Mouse (Mus musculus): ENCODE data around the gene Scly.

Scly gene

DNA sequence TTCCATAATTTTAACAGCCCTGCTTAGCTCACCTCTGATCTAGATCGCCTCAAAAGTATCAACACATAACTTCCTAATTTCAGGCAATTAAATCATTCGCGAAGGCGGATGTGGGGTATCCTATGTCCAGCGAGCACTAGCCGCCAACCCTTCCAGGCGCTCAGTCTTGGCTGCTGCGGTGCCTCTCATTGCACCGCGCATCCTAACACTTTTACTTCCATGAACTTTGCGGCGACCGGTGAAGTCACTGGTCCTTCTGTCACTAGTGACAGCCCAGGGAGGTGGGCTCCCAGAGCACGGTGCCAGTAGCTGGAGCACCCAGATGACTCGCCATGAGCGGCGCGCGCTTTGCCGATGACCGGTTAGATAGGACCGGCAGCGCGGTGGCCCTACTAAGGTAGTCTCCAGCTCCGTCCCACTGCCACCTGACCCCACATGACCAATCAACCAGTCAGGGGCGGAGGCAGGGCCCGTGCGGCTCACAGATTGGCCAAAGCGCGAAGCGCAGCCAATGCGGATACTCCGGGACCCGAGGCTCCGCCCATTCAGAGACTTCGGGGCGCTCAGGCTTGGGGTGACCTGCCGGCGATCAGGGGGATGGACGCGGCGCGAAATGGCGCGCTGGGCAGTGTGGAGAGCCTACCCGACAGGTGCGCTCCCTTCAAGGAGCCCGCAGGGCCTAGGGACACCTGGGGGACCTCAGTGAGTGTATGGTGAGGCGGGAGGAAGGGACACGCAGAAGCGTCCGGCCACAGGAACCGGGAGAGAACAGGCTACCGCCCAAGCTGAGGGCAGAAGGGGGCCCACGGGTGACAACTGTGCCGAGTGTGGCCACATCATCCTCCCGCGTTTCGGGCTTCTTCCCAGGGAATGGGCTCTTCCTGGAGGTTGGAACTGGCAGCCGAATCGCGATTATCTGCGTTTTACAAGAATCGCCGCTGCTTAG lies at the start of gene Scly:
Gene Scly (plus strand): TSS at position 540 of the 946 bp plus-strand sequence.
- in situ Hi-C loops (cut with MboI, MseI), result no loop called here

DNA sequence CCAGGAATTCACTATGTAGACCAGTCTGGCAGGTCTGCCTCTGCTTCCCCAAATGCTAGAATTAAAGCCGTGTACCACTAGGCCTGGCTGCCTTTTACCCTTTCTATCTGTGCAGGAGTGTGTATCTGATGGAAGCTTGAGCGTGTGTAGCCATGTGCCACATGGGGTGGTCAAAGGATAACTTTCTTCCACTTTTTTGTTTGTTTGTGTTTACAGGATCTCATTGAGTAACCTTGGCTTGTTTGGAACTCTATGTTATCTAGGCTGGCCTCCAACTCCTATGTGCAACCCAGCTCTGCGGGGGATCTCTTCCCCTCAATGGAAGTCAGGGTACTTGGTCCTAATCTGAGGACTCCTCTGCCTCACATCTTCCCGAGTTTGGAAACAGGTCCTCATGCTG lies 49.2 kb upstream of the Scly start:
- in situ Hi-C loops (cut with MboI, MseI), result no loop called here

DNA sequence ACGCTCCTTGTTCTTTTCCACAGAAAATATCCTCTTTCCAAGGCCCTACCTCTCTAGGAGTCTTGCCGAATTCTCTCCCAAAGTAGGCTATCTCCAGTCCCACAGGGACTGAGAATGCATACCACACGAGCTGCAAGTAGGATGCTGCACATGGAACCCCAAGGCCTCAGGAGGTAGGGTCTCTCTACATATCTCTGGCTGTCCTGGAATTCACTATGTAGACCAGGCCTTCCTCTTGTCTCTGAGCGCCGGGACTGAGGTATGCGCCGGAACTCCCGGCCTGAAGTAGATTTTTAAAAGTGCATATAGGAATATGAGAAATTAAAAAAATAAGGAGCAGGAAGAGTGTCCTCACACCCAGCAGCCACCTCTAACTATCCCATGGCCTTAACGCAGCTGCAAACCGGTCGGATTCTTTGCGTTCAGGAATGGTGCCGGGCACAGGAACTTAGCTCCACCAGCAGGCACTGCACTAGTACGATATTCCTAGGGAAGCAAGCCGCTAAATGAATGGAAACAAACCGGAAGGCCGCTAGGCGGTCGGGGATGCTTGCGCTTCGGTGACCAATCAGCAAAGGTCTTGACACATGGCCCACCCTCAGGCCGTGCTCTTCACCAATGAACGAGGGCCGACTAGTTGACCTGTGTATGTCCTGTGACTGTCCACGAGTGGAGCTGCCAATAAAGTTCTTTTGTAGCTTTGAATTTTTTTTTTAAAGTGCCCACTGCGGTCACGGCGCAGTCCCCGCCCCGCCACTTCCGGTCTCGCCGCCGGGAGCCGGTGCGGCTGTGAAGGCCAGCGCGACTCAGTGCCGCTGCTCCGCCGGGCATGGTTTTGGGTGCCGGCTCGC lies 48.3 kb upstream of the Scly start, which contains the start of gene Ube2f:
Gene Ube2f (plus strand): TSS at position 741 of the 851 bp plus-strand sequence.
- in situ Hi-C loops (cut with MboI, MseI), result no loop called here

DNA sequence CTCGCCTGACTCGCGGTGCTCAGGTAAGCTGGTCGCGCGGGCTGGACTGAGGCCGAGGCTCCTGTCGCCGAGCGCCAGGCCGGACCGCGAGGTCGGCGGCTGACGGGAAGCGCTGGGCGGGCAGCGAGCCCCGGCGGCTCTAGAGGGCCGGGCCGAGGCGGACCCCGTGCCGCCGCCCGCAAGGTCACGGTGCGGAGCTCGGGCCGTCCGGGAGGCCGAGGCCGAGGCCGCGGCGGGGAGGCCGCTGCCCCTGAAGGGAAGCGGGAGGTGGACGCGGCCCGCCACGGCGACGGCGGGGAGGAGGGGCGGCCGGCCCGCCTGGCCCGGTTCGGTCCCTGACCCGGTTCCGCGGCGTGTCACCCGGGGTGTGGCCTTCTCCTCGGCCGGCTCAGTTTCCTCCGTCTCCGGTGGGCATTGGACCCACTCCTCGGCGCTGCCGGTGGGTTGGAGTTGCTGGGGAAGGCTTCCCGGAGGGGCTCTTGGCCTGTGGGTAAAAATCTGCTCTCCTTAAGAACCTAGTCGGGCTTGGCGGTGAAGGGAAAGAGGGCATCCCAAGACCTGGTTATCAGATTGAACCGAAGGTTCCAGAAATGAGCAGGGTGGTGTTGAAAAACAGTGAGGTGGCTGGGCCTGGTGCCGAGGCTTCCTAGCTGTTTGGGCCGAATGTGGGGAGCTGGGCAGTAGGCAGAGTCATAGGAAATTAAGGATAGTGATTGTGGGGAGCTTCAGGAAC lies 47.6 kb upstream of the Scly start:
- in situ Hi-C loops (cut with MboI, MseI), result no loop called here

DNA sequence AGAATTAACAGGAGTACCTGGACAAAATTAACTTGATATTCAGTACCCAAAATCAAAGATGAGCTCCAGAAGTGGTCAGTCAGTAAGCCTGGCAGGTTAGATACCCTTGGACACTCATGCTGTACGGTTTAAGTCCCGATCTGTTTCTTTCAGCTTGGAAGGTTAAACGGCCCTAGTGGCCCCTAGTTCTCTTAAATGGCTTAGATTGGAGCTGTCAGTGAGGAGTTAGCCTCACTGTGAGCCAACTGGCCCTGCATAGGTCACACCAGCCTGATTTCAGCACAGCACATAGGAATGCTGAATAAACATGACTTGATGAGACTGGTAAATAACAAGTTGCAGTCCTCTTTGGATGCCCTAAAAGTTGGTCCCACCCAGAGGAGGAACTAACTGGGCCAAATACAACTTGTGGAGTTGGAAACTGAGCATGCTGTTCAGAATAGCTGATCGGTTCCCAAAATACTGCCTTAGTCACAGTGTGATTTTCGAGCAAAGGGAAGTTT lies 46.9 kb upstream of the Scly start:
- in situ Hi-C loops (cut with MboI, MseI), result no loop called here

DNA sequence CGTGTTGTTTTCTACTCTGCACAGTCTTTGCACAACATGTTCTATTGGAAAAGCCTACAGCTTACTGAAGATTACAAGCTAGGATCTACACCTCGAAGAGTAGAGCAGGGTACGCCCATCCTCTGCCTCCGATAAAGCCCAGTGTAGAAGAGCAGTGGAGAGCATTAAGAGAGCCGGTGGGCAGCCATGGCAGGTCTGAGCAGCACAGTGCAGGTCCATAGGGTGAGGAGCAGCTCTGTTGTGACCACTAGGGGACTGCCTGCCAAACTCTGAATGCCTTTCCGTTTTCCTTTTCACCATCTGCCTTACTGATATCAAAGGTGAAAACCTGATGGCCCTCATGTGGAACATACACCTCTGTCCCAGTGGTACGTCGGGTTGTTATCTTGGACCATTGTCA lies 46.2 kb upstream of the Scly start:
- in situ Hi-C loops (cut with MboI, MseI), result no loop called here

DNA sequence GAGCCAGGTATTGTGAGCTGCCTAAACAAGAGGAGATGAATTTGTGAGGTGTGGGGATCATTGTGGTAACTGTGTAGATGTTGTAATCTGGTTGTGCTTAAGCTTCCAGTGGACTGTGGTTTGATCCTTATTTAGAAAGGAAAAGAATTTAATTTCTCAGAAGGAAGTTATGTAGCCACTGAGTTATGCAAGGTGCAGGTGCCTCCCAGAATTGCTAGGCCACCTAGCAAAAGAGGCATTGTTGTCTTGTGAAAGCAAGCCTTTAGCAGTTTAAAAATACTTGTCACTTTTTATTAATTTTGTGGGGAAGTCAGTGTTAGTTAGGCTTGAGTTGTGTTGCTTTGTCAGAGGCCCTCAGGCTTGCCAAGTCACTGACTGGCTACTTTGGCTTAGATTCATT lies 40.2 kb upstream of the Scly start:
- in situ Hi-C loops (cut with MboI, MseI), result no loop called here

DNA sequence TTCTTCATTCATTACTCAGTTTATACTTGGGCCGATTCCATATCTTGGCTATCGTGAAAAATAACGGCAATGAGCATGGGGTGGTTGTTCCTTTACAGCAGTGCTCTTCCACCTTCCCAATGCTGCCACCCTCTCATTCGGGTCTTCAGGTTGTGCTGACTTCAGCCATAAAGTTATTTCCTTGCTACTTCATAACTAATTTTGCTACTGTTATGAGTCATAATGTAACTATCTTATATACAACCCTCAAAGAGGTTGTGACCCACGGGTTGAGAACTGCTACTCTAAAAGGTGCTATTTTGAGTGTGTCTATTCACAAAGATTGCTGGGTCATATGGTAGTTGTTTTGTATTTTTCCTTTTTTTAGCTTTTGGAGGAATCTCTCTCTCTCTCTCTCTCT lies 38.3 kb upstream of the Scly start:
- in situ Hi-C loops (cut with MboI, MseI), result no loop called here

DNA sequence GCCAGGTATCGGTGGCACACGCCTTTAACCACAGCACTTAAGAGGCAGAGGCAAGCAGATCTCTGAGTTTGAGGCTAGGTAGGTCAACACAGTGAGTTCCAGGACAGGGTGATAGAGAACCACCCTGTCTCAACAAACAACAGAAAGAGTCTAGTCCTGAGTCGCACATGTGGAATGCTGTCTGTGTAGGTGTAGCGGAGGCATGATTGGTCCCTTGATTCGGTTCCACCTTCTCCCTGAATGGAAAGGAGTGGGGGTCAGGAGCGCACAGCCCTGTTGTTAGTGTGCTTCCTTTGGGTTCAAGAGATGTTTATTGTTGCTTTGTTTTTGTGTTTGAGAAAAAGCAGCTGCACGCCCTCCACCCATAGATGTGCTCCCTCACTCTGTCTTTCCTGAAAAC lies 35.6 kb upstream of the Scly start:
- in situ Hi-C loops (cut with MboI, MseI), result no loop called here

DNA sequence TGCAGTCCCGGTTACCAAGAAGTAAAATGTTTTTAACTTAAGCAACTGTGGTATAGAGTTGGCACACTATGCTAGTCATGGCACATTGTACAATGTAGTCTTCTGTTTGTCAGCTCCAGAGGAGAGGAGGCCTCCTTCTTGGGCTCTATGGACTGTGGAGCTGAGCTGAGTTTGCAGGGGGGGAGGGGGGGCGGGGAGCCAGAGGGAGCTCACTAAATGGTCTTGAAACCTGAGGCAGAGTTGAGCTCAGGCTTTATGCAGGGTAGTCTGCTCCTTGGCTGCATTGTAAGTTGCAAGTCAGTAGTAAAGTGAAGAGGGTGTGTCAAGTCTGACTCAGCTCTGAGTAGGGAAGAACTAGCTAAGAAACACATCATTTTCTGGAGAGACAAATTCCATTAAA lies 25.9 kb upstream of the Scly start:
- in situ Hi-C loops (cut with MboI, MseI), result no loop called here

DNA sequence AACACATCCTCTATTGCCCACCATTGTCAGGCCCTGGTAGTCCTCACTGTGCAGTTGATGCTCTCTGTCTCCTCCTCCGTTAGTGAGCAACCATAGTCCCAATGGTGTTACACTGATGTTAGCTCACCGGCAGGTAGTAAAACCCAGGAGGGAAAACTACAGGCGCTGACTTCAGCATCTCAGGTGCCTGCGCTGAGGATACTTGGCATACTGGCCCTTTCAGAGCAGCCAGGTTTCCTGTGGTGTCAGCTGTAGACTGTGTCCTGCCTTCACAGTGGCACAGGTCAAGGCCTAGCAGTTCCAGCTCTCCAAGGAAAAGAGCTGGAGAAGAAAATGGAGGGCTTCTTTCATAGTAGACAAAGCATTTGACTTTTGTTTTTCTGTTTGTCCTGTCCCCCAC lies 21.6 kb upstream of the Scly start:
- in situ Hi-C loops (cut with MboI, MseI), result no loop called here

DNA sequence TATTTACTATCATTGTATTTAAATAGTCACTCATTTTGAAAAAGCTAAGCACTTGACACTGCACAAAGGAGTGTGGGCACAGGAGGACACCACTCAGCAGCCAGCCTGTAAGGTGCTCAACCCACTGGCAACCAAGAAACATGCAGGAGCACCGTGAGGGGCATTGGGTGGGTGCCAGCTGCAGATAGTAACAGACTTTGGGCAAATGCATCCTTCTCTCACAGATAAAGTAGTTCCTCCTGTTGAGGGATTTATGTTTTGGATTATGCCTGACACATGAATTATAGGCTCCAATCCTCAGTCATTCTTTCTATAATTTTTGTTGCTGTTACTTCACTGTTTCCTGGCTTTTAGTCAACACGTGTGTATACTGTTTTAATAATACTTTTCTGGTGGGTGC lies 20.7 kb upstream of the Scly start:
- in situ Hi-C loops (cut with MboI, MseI), result no loop called here

DNA sequence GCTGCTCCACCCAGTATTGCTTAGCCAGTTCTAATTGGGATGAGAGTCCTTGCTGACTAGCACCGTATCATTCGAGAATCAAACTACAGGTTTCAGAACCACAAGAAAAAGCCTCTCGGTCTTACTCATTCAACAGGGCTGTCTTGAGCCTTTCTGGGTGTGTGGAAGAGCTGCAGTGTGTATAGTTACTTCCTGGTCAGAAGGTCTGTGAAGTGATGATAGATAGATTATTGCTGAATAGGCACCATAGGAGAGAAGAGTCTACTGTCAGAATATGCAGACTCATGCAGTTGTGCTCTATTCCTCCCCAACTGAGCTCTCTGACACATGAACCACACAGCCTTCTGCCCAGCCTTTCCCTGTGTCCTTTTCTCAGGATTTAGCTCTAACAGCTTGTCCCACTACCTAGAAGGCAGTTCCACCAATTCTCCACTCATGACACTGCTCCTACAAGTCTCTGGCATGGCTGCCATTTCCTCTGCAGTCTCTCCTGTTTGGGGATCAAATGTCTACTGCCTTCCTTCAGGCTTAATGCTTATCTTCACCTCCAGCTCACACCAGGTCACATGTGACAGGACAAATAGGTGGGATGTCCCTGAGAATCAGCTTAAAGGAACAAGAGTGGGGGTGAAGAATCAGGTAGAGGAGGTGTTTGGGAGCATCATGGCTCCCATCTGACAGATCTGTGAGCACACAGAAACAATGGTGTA lies 19.6 kb upstream of the Scly start:
- in situ Hi-C loops (cut with MboI, MseI), result no loop called here

DNA sequence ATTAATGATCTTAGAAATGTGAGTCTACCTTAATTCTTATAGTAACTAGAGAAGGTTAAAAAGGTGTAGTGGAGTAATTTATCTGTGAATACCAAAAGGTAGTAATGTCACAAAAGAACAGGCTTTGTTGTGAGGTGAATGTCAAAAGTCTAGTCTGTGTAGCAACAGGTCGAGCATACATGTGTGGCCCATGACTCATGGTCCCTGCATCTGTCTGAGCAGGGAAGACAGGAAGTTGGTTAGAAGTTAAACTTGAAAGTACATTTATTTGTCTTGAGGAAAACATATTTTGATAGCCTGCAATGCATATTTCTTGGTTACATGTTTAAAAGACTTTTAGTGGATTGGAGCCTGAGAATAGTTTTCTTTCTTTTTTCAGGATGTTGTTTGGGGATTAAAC lies 19.0 kb upstream of the Scly start:
- in situ Hi-C loops (cut with MboI, MseI), result no loop called here

DNA sequence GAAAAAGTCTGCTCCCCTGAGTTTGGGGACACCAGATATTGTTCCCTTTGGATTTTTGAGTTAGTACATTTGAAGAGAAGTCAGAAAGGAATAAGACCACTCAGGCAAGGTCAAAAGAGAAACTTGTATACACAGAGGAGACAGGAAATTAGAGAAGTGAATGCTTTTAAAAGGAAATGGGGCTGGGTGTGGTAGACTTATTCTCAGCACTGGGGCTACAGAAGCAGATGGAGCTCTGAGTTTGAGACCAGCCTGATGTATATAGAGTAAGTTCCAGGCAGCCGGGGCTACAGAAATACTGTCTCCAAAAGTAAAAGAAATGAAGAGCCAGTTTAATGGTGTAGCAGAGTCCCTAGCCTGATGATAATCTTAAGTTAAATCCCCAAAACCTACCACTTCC lies 15.6 kb upstream of the Scly start:
- in situ Hi-C loops (cut with MboI, MseI), result no loop called here

DNA sequence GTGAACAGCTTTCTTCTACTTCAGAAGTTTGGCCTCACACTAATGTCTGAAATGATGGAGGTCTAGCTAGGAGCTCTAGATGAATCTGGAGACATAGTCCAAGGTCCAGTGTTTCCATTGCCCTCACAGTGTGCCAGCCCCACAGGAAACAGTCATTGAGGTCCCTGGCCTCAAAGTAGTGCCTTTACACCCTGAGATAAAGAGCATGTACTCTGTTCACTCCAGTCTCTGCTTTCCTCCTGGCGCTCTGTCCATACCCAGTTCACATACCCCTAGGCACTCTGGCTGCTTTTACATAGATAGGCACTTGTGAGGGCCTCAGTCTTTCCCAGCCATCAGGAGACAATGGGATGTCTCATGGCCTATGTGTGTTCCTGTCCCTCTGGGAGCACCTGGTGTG lies 8.8 kb upstream of the Scly start:
- in situ Hi-C loops (cut with MboI, MseI), result no loop called here

DNA sequence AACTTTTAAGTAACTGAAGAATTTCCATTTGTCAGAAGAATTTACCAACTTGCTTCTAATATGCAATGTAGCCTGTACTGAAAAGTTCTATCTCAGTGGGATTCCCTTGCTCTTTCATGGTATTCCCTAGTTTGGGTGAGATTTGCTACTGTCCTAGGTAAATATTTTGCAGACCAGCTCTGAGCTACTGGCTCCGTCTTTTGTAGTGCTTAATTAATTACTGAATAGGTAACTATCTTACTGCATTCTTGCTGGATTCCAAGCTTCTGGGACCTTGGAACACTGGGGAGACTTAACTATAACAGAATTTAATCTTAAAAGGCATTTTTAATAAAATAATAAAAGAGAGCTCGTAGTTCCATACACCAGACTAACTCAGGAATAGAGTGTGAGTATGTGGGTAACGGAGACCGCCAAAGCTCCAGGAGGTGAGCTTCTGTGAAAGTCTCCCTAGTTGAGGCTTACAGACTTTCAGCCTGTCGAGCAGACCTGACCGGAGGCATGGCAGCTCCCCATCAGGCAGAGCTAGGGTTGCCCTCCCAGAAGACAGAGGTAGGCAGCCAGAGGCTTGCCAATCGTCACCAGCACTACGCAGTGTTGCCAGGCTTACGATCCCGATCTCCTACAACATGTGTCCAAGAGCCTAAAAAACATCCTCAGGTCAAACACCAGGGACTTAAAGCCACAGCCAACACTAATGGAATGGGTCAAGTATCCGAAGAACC lies 5.9 kb upstream of the Scly start:
- in situ Hi-C loops (cut with MboI, MseI), result no loop called here

DNA sequence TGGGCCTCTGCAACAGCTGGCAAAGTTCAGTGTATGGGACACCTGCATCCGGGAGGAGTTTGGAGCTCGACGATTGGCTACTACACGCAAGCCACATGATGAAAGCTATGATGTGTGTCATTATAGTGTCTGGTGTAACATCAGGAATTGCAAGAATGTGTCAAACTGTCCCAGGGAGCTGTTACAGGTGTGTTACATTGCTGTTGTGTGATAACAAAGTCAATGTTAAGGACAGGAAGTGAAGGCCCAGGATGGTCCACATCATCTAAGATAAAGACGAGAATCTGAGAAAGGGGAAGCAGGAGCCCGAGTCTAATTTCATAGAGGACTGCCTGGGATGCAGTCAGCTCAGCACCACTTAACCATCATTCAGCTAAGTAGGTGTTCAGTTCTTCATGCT lies 2.6 kb upstream of the Scly start:
- in situ Hi-C loops (cut with MboI, MseI), result no loop called here

DNA sequence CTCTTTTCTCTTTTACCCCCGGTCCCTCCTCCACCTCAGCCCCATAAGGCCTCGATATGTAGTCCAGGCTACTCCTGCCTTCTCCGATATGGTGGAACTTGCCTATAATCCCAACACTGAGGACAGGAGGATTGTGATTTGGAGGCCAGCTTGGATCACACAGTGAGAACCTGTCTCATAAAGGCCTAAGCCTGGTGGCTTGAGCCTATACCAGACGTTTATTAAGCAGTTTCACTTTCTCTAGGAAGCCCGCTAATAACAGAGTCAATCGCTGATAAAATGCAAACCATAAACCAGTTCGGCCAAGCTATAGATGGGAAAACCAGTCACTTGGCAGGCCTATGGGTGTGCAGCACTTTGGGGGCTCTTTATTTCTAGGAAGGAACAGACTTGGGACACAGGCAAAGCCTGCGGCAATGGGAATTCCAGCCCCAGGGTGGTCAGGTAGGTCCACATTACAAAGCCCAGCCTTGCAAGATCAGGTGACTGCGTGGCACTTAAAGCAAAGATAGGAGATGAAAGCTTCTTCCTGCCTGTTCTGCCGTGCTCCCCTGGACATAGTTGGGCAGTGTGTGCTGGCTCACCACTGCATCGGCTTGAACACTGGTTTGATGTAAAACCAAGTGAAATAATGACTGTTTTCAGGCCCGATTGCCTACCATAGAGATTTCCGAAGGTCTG lies 1.0 kb downstream of the Scly start:
- in situ Hi-C loops (cut with MboI, MseI), result no loop called here
